Mouse (Mus musculus): ENCODE data around the gene Umps. TPM values are rescaled to one million over a fixed set of nuclear protein-coding genes. Genes with fewer than 3 reads are reported as not detected.
A peak's percentile ranks its signal among the peaks of the same experiment; 100 is the strongest.

Umps gene
- polyA plus RNA-seq, 1 experiment from 2014 or later: 24.1 TPM

DNA sequence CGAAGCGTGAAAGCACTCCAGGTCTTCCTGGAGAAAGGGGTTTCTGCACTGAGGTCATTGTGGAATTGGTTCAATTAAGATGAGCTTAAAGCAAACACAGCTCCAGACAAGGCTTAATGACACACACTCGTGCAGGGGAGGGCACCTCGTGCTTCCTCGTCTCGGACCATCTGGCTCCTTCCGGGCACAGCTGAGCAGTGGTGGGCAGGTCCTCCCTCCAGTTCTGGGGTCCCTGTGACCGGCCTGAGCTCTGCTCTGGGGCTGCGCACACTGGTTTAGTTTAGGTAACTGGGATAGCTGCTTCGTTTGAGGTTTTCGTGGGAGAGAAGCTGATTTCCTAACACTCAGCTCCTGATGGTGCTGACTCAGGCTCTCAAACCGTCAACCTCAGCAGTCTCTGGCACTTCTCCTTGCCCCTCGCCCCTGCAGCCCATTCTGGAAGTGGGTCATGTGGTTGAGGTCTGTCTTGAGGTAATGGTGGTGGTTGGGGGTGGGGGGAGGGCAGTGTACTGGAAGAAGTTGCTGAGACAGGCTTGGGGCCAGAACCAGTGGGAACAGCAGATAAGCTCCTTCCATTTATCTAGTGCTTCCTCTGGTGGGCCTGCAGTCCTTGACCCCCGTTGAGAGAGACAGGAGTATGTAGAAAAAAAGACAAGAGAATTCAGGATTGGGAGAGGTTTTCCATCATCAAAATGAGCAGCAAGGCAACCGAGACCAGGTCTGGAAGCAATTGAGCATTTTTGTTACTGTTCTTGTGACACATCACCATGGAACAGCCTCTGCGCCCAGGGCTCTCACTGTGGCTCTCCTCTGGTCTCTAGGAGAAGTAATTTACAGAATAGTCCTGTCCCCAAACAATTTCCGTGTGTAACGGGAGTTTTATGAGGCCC lies 44.5 kb downstream of the Umps start:
- H3K9me3 ChIP-seq: no peaks in the 10 kb centered on the region
- whole genome bisulfite sequencing: 64% methylated on average over 18 of the region's 18 CpGs
- no peak for ATAC-seq (replicated peaks)
- no peak overlapping the region for H3K27ac ChIP-seq
- 0 out of 2 replicates have a peak, but pooled peaks cover 3% of the 10 kb centered on the region for H3K4me1 ChIP-seq
- no peaks in the 10 kb centered on the region for H3K36me3 ChIP-seq (replicated peaks)
- H3K4me2 ChIP-seq: no peak overlapping the region
- H3K4me3 ChIP-seq: no peak overlapping the region
- H3K9ac ChIP-seq: no peak overlapping the region
- H3K27me3 ChIP-seq (replicated peaks): no peaks in the 10 kb centered on the region

DNA sequence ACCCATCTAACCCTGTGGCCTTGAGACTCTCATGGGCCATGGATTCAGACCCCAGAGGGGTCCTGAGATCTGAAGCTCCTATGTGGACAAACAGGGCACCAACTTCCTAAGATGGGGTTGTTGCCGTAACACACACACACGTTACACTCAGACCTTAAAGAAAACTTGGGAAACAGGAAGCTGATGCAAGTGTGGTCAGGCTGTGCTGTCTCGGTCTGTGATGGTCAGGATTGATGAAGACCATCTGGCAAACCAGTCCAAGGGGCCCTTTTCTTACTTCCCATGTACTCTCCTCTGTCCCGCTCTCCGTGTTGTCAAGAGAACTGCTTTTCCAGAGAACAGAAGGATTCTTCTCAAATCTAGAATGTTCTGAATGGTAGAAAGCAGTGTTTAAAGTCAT lies 45.3 kb downstream of the Umps start:
- no peak for ATAC-seq (replicated peaks)
- no peak overlapping the region for H3K4me3 ChIP-seq
- H3K36me3 ChIP-seq (replicated peaks): no peaks in the 10 kb centered on the region
- H3K9me3 ChIP-seq: no peaks in the 10 kb centered on the region
- H3K27me3 ChIP-seq (replicated peaks): no peaks in the 10 kb centered on the region
- H3K4me1 ChIP-seq: 0 out of 2 replicates have a peak, but pooled peaks cover 3% of the 10 kb centered on the region
- WGBS: 92% methylated on average over 5 of the region's 5 CpGs
- H3K27ac ChIP-seq: no peak overlapping the region
- no peak overlapping the region for H3K9ac ChIP-seq
- H3K4me2 ChIP-seq: no peak overlapping the region

DNA sequence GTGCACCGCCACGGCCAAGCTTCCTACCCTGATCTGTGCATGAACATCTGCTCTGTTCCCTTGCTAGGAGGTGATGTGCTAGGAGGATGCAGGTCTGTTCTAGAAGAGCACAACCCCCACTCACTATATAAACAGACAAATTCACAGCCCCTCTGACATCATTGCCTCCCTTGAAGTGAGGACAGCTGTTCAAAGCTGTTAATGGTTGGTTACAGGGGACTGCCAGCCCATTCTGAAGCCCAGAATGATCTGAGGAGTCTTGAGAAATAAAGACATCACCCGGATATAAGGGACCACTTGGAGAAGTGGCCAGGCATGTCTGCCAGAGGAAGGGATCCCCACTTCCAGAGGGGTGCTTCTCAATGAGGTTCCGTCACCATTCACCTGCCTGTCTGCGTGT lies 48.9 kb downstream of the Umps start:
- Histone ChIP-seq H3K36me3 (replicated peaks) (no peaks in the 10 kb centered on the region), H3K9ac (no peak overlapping the region), H3K4me2 (no peak overlapping the region), H3K9me3 (no peaks in the 10 kb centered on the region), H3K4me3 (no peak overlapping the region), H3K27ac (no peak overlapping the region), H3K4me1 (0 out of 2 replicates have a peak, but pooled peaks cover 3% of the 10 kb centered on the region), H3K27me3 (replicated peaks) (no peaks in the 10 kb centered on the region)
- ATAC-seq (replicated peaks): no peak
- 90% methylated on average over 5 of the region's 5 CpGs for WGBS

DNA sequence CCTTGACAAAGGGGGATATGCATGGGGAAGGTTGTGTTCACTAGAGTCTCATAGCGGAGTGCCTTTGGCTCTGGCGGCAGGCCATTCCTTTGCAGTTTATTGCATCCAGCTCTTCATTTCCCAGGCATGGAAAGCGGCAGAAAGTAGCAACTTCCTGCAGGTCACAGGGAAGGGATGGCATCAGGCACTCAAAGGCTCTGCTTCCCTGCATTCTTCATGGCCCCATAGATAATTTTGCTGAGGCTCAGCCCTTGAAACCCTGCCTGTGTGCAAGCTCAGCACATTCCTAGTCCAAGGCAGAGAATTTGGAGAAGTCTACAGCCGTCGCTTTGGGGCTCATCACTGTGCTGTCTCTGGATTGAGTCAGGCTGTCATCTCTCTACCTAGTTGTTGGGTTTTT lies 49.4 kb downstream of the Umps start:
- H3K36me3 ChIP-seq (replicated peaks): no peaks in the 10 kb centered on the region
- 0 out of 2 replicates have a peak overlapping the region, but pooled peaks have one; percentile 23 for H3K27ac ChIP-seq
- no peaks in the 10 kb centered on the region for H3K27me3 ChIP-seq (replicated peaks)
- H3K4me2 ChIP-seq: no peak overlapping the region
- WGBS: 74% methylated on average over 5 of the region's 5 CpGs
- 0 out of 2 replicates have a peak, but pooled peaks cover 3% of the 10 kb centered on the region for H3K4me1 ChIP-seq
- no peak for ATAC-seq (replicated peaks)
- H3K9ac ChIP-seq: no peak overlapping the region
- no peaks in the 10 kb centered on the region for H3K9me3 ChIP-seq
- no peak overlapping the region for H3K4me3 ChIP-seq

DNA sequence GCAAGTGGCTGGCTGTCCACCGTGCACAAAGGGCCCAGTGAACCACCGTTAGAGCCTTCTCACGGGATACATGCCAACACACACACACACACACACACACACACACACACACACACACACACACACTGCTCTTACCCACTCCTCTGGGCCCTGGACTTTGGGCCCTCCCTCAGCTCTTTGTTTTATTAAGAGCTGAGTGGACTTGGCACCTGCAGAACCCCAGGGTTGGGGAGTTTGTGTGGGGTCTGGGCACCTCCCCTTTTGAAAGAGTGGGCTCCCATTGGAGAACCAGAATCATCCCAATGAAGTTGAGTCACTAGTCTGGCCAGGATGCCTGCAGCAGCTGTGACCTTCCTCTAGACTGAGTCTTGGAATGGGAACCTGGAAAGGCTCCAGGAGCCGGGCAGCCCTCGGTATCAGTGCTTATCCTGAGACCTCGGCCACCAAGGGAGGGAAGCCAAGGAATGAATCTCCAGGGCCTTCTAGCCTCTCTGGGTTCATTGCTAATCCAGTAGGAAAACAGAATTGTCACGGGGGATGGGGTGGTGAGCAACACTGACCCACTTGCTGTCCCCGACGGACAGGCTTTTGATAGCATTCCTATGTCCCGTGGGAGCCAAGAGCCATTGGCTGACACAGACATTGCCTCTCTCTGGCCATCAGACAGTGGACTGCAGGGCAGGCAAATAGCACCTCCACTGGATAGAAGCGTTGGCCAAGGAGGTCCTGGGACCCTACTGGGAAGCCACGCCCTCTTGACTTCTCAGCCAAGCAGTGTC lies 50.2 kb downstream of the Umps start:
- Histone ChIP-seq H3K9ac (no peak overlapping the region), H3K9me3 (no peaks in the 10 kb centered on the region), H3K36me3 (replicated peaks) (no peaks in the 10 kb centered on the region), H3K4me1 (no peaks in the 10 kb centered on the region), H3K4me2 (no peak overlapping the region), H3K27ac (0 out of 2 replicates have a peak overlapping the region, but pooled peaks have one; percentile 23), H3K4me3 (no peak overlapping the region), H3K27me3 (replicated peaks) (no peaks in the 10 kb centered on the region)
- ATAC-seq (replicated peaks): peak; percentile 80
- WGBS: 72% methylated on average over 12 of the region's 12 CpGs

DNA sequence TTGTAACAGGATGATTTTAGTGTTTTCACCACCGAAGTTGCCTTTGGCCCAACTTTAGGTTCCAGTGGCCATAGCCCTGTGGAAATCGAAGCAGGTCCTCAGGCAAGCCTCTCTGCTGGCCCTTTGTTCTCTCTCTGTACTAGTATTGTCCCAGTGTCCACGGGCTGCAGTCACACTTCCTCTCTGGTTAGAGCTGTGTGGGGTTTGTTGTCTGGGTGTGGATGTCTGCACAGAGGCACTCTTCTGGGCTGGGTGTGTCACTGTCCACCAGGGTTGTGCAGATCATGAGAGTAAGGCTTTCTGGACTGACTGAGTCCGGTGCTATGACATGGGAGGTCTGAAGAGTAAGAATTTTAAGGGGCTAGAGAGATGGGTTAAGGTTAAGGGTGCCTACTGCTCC lies 51.8 kb downstream of the Umps start:
- Histone ChIP-seq H3K4me2 (no peak overlapping the region), H3K4me3 (no peak overlapping the region), H3K27me3 (replicated peaks) (no peaks in the 10 kb centered on the region), H3K36me3 (replicated peaks) (no peaks in the 10 kb centered on the region), H3K9ac (no peak overlapping the region), H3K27ac (no peak overlapping the region), H3K9me3 (no peaks in the 10 kb centered on the region), H3K4me1 (no peaks in the 10 kb centered on the region)
- ATAC-seq (replicated peaks): no peak
- WGBS: 69% methylated on average over 4 of the region's 4 CpGs

DNA sequence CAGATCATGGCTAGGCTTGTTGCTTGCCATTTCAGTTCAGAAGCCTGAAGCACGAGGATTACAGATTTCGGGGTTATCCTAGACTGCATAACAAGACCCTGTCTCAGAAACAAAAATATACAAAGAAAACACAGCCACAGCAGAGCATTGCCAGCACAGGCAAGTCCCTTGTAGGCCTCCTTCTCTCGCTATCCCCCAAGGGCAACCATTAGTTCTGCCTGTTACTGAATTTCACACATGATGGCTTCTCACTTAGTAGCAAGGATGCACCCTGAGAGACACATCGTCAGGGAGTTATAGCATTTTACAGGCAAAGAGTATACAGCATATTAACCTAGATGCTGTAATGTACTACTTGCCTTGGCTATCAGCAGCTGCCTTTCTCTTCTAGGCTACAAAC lies 58.6 kb downstream of the Umps start:
- no peaks in the 10 kb centered on the region for H3K36me3 ChIP-seq (replicated peaks)
- H3K4me1 ChIP-seq: peaks cover 5% of the 10 kb centered on the region; the same call in 1 of the 2 replicates
- no peak overlapping the region for H3K4me3 ChIP-seq
- no peak overlapping the region for H3K9ac ChIP-seq
- H3K9me3 ChIP-seq: no peaks in the 10 kb centered on the region
- ATAC-seq (replicated peaks): no peak
- no peak overlapping the region for H3K27ac ChIP-seq
- no peaks in the 10 kb centered on the region for H3K27me3 ChIP-seq (replicated peaks)
- 61% methylated on average over 4 of the region's 4 CpGs for WGBS
- H3K4me2 ChIP-seq: no peak overlapping the region

Other genes starting within 250 kb of the Umps start
- 0.08 TPM in 1 of 2 replicates, not detected in the other for gene Muc13, start 173.0 kb downstream of the Umps start, polyA plus RNA-seq (2015; fragmentation: Nextera tagmentation; extraction: Ambion mirVana)
- 24.1 and 24.6 TPM in 2 replicates for gene Itgb5, start 137.4 kb downstream of the Umps start, polyA plus RNA-seq (2015; fragmentation: Nextera tagmentation; extraction: Ambion mirVana)